Mouse (Mus musculus) heart, postnatal 36 days (tissue): ENCODE measurements at regions not wholly inside any gene's neighbourhood (a gene's known extent, or its start where the extent isn't known, plus 50 kb on each side); places are given as distances from the start of the nearest gene placed in this dataset.

Source experiments
- DNase-seq, 2 experiments: peaks; one replicate each; pipeline ENCODE4 v3.0.0; 2021 to 2022
- intact Hi-C: fragments of 180-260 bp; cut with DNase I; formaldehyde crosslinking; loops from one replicate; pipeline ENCODE4 v1.15.1; 2025

DNA sequence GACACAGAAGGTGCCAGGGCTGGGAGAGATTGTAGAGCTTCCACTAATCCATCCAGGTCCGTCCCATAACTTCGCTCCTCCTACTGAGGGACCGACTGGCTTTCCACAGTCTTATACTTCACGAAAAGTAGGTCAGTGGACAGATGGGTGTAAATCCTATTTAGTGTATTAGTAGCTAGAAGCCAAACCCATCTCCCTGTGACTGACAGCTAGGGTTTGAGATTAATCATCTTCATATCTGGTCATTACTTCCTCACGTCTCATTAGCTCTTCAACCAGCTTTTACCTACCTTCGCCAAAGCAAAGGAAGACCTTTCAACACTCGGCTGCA is 60.4 kb upstream of the Scaf11 start:
- DNase-seq: no peak
- intact Hi-C loops: no loop called here

DNA sequence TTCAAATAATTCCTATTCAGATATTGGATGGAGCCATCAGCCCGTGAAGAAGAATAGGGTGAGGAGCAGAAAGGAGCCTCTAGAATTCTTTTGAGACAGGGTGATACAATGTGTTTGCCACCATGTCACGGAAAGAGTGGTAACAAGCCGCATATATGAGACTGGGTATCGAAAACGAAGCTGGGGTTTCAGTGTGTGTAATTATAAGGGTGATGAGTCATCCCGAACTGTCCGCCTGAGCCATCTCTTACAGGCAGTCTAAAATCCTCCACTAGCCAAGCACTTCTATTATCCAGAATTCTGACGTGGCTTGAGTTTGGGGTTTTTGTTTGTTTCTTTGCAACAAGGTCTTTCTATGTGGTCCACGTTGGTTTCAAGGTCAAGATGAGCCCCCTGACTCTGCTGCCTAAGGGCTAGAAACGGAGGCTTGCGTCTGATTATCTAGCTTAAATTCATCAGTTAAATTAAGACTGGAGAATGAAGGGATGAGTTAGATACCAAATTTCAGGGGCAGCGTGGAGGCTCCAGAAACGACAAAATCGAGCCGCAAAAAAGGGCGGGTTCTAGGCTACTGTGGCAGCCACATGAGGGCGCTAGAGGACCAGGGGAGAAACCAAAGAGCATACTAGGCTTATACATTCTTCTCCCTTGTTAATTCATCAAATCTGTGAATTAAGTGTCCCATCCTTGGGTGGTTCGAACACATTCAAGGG is 59.9 kb upstream of the Scaf11 start:
- peak; percentile 41 to 60 for DNase-seq
- intact Hi-C loops: no loop called here

DNA sequence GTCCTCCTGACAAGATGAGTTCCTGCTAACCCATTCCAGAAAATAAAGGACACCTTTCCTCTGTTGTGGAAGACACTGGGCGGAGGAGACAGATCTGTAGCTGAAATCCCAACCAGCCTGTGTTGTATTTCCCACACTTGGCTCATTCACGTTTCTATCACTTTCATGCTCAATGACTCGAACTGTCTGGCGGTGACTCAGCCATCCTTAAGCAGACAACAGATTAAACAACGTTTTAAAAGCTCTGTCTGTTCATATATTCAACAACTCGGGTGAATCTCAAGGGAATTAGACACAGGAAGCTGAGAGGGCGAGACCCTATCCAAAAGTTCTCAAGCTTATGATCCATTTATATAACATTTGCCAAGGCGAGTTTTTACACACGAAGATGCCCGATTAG is 57.5 kb upstream of the Scaf11 start:
- DNase-seq: no peak
- intact Hi-C loops: no loop called here

DNA sequence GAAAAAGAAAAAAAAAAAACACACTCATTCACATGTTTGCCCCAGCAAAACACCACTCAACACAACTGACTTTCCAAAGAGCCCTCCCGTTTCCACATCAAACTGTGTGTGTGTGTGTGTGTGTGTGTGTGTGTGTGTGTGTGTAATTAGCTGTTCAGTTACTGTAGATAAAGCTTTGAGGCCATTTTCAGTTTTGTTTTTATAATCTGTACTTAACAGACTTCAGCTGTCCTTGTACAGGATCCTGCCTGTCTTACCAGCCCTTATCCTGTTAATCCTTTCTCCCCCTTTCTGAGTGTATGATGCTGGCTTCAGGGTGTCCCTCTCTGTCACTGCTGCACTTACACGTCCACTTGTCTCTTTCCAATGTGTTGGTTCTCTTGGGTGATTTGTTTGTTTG is 55.0 kb upstream of the Scaf11 start:
- intact Hi-C loops: no loop called here
- no peak for DNase-seq

DNA sequence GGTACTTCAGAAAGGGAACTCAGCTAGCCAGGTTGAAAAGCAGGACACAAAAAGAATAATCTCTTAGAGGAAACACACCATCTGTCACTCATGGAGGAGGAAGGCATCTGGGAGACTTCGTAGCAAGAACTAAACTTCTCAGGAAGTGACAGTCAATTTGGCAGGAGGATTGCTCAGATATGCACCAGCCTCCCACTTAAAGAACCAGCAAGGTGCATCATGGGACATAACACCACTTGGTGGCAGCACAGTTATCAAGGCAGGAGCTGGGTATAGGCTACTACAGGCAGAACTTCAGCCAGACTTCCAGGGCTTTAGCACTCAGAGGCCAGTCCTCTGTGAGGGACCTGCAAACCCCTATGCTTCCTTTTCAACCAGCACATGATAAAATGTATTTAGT is 52.0 kb upstream of the Scaf11 start:
- DNase-seq: no peak
- intact Hi-C loops: no loop called here
